Mouse (Mus musculus) adrenal gland, postnatal 10 days (tissue): ENCODE data around the gene Gm14444. TPM values are rescaled to one million over a fixed set of nuclear protein-coding genes. Genes with fewer than 3 reads are reported as not detected.
"Not testable (repeated sequence)": the region's sequence is repeated elsewhere in the genome, so short reads cannot be mapped to it uniquely, and the experiment has no call there.

ENCODE experiments used
- DNase-seq: peaks from one replicate; pipeline ENCODE4 v3.0.0; 2021; ENCODE audit warnings: mixed read lengths
- long read RNA-seq, 2 experiments: library from polyadenylated mRNA; stranded (forward); transcript quantifications; one replicate each; pipeline ENCODE4 v2.0.0; 2021
- total RNA-seq, 2 experiments: library from RNA; stranded (reverse); gene quantifications; 2 replicates each; pipeline ENCODE4 v1.2.3; 2021

Gm14444 gene
- total RNA-seq = under 1 TPM; 0.39 to 0.88 TPM
- long read RNA-seq, experiment 1 = 0 reads
- long read RNA-seq, experiment 2 = 0 reads

- not testable (repeated sequence) for DNase-seq
These were observed at the start of gene Gm14444 for GRCm38 (mm10) chr2:175010022-175010421. Gm14444 (plus strand) TSS chr2:175010241.

- not testable (repeated sequence) for DNase-seq
These were observed 44.6 kb upstream of the Gm14444 start for GRCm38 (mm10) chr2:174965466-174965865.

- not testable (repeated sequence) for DNase-seq
These were observed 34.2 kb downstream of the Gm14444 start for GRCm38 (mm10) chr2:175044268-175044667.

- DNase-seq = not testable (repeated sequence)
These were observed 57.7 kb downstream of the Gm14444 start, which contains the start of gene Gm14393 for GRCm38 (mm10) chr2:175067681-175068261. Gm14393 (minus strand) TSS chr2:175067781.

Other genes starting within 250 kb of the Gm14444 start
- 10 to 100 TPM; 10.3 to 11.4 TPM for gene Edn3, start 249.6 kb upstream of the Gm14444 start, total RNA-seq
- 1 to 10 TPM in 1 of 2 experiments, under 1 TPM in 1; 0.87 to 1.6 TPM for gene Gm14393, start 57.5 kb downstream of the Gm14444 start, total RNA-seq
- 10 to 100 TPM; 10.9 to 15.9 TPM for gene Gm14399, start 131.8 kb downstream of the Gm14444 start, total RNA-seq
- 1 to 10 TPM in 1 of 2 experiments, under 1 TPM in 1; 0.33 to 1.9 TPM for gene Gm14443, start 165.6 kb downstream of the Gm14444 start, total RNA-seq
- gene Gm14391, start 196.7 kb downstream of the Gm14444 start, total RNA-seq = 10 to 100 TPM; 46.0 to 77.7 TPM